Mouse (Mus musculus) brain, adult 2 months (tissue): ENCODE data around the gene Grm1.

Experiments used
- DNase-seq: peaks from one replicate; pipeline ENCODE4 v3.0.0; 2011; ENCODE audit warnings: low read depth, low spot score

Grm1 gene

DNA sequence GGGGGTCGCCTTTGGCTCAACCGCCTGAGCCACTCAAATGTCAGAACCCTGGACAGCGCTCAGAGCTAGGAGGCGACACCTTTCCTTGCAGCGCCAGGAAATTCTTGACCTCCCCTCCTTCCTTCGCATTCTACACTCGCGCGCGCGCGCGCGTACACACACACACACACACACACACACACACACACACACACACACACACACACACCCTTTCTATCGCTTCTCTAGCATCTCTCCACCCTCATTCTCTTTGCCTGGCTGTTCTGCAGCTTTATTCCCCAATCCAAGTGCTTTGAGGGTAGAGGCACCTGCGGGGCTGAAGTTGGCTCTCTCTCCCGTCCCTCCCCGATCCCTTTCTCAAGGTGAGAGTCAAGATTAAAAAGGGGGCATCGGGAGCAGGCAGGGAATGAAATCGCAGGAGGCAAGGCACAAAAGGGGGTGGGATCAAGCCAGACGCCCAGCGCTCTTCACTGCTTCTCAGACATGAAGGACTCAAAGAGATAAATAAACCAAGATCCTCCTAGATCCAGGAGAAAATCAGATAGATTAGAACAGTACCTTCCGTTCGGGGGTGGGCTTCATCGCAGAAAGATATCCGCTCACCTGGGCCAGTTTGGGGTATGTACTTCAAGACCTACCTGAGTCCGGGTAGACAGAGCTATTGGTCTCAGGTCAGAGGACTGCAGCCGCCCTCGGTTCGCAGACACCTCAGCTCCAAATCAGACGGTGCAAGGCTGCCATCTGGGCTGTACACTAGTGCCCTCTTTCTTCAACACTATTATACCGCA lies at the start of gene Grm1:
Grm1 (minus strand) TSS at position 746 of the 788 bp plus-strand sequence.
- peak; percentile 96 for DNase-seq

DNA sequence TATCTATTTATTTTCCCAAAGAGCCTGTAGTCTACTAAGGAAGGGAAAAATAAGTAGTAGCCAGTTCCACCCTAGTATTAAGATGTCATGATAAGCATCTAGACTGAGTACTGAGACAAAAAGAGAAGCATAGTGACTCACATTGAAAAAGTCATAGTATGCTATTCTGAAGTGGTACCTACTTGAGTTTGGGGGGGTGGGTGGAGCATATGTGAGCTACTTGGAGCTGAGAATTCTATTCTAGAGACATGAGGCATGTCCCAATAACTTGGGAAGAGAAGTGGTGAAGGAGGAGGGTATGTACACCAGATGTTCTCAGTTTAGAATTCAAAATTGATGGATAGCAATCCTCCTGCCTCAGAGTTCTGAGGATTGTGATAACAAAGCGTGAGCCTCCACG lies 39.6 kb upstream of the Grm1 start:
- peak; percentile 65 for DNase-seq

DNA sequence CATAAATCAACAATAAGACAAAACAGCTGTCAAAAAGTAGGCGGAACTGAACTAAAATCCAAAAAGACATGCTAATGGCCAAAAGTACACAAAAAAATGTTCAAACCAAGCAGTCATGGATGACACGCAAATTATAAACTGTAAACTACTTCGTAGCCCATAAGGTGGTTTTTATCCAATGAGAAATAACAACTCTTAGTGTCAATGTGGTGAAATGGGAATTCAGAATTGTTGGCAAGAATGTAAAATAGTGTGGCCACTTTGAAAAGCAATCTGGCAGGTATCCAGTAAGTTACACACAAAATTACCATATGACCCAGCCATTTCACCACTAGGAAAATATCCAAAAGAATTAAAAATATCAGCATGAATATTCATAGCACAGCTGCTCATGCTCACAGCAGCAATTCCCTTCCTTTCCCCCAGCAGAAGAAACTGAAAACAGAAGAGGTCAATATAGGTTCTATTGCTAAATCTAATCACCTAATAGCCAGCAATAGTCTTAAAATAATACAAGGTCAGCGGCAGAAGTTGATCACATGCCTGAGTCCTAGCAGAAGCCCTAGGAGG lies 16.4 kb upstream of the Grm1 start:
- DNase-seq = no peak

GRCm38 (mm10) chr10:11086348-11086747 lies 4.2 kb upstream of the Grm1 start:
- no peak for DNase-seq

DNA sequence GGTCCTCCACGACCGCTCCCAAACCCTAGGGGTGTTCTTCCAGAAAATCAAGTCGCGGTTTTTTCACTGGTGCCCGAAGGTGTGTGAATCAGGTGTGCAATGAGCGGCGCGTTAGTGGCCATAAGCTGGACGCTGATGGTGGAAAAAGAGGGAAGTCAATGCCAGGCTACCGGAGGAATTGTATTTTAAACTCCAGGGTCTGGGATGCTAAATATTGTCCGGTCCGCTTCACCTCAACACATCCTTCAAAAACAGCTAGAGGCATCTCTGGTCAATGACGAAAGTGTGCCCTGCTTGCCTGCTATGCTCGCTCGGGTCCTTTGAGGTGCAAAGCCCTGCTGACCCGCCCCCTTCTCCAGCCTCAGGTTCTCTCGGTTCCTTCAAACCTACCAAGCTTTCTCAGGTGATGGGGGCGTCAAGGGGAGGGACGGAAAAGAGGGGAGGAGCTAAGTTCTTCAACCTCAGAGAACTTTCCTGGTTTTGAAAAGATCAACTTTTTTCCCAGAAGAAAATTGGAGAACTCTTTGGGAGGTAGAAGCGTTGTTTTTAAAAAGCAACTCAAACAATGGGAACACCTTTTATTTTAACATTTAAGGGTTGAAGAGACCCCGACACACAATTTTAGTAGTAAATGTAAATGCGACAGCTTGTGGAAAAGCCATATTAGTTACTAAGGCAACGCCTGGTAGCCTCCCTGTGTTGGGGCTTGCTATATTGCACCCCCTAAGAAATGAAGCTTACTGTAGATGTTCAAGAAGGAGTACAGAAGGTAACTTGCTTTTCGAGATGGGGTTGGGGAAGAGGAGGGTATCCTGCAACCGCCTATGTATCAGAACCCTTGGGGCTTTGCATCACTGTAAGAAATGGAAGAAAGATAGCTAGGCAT lies 1.2 kb downstream of the Grm1 start:
- DNase-seq = peak; percentile 68

DNA sequence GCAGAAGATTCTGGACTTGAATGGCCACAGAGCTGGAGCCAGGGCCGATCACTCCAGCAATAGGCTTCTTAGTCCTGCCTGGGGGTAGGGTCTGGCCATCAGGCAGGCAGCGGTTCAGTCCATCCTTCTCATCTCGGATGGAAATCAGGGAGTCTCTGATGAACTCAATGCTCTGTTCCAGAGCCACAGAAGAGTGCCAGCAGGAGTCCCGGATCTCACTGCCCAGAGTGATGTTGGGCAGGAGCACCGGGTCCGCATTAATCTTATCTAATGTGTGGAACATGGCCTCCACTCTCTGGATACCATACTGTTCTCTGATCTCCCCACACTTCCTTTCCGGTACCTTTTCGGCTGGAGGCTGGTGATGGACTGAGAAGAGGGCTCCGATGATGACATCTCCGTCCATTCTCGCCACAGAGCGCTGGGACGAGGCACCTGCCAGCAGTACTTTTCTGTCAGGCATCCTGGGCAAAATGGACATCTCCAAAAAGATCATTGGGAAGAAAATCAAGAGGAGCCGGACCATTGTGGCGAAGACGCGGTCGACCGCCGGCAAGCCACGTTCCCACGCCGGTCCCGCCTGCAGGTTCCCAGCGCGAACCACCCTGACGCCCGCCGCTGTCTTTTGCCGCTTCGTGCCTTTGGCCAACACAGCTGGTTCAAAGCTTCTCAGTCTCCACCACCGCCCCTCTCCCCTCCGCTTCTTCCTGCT lies 2.0 kb downstream of the Grm1 start:
- peak; percentile 63 for DNase-seq

DNA sequence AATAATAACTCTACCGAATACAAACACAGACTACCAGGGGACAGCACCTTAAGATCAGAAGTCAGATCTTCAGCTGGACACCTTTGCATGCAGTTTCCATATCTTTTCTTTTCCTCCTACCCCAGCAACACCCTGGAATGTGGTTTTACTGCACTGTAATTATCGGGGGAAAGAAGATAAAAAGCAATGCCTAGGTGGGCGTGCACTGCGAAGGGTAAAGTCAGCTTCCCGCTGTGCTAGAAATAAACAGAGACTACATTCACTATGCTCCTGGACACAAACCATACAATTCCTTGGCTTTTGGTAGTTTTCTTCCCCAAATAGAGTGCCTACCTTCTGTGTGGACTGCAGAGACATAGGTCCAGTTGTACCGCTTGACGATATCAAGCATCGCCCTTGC lies 2.6 kb downstream of the Grm1 start:
- DNase-seq = peak; percentile 43

DNA sequence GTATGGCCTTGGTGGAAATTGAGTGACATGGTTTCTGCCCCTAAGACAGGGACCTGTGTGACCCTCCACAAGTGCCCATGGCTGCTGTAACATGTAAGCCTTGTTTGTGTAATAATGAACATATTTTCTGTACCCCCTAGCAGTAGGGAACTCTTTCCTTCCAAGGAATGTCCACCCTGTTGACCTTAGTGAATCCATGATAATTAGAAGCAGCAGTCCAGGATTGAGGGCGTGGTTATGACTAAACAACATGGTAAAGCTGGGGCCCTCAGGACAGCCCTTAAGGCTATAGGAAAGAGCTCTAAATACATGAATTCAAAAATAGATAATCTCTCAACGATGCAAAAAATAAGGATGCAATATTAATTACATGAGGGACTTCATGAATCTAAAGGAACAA lies 17.0 kb downstream of the Grm1 start:
- no peak for DNase-seq

DNA sequence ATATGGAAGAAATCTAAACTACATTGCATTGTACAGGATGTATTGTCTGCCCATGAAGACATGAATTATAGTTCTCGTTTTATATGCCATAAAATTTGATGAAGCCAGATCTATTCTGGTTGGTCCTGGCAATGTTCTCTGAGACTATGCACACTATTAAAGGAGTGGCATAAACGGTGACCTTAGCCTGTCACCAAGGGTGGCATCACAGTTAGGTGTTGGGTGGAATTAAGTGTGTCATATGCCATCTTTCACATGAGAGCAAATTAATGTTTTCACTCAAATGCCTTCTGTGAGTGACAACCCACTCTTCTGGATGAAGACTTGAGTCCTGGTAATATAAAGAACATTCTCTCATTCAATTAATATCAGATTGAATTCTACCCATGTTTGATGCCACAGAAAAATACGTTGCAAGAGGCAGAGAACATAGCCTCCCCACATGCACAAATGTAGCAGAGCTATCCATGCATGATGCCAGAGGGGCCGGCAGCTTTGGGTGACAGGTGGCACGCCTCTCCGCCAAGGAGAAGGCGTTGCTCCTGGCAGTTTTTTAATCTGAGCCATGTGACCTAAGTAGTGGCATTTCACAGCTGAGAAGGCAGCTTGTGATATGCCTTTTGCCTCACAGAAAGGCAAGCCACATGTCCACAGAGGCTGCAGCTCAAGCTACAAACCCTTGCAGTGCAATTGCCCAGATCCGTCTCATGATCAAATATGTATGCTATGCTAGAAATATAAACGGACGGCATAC lies 20.7 kb downstream of the Grm1 start:
- DNase-seq = peak; percentile 97

DNA sequence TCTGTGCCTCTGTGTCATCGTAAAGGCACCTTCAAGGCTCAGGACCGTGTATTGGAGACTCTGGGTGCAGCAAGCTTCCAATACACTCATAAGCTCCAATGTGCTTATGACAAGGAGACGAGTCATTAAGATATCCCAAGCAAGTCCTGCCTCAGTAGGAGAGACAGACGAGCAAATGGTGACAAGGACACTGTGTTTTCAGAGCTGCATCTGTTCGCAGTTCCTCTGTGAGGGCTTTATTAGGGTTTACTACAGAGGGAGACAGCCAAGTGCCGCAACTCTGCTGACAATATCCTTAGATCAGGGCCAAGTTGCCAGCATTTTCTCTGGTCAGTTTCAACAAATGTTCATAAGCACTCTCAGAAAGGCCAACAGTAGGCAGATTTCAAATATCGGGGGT lies 32.8 kb downstream of the Grm1 start:
- peak; percentile 86 for DNase-seq

- peak; percentile 87 for DNase-seq
Observed at GRCm38 (mm10) chr10:11045421-11045820, 36.7 kb downstream of the Grm1 start.

DNA sequence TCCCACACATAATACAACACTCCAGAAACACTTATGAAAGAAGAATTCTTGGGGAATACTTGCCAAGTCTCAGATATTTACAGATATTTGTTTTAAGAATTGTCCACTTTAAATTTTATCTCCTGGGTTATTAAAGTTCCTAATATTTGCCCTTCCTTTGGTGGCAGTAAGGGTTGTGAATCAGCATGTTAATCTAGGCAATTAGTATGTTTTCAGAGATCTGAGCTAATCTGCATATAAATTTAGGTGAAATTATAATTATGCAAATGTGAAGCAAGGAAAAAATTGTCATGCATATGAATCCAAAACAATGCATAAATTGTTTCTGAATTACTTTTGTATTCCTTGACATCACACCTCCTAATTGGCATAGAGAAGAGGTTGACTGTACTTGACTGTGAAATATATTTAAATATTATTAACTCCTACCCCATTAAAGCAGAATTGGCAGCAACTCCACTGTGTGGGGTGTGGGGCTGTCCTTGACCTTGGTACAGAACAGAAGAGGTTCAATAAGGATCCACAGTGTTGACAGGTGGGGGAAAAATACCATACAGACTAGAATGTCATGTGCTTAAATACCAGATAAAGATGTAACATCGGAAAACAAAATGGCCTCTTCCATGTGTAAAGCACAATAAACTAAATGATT lies 37.6 kb downstream of the Grm1 start:
- no peak for DNase-seq

DNA sequence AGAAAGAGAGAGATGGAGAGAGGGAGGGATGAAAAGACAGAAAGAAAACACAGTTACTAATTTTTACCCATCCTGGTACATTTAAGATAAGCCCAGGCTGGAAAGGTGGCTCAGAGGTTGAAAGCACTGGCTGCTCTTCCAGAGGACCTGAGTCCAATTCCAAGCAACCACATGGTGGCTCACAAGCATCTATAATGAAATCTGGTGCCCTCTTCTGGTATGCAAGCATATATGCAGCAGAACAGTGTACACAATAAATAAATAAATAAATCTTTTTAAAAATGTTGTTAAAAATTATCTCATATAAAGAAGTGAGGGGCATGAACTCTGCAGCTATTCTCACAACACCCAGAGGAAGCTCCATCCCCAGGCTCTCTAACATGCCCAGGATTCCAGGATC lies 42.8 kb downstream of the Grm1 start:
- no peak for DNase-seq

GRCm38 (mm10) chr10:11032221-11032620 lies 49.9 kb downstream of the Grm1 start:
- DNase-seq = no peak

- DNase-seq = no peak
Observed at GRCm38 (mm10) chr10:11025764-11026518, 56.2 kb downstream of the Grm1 start.

DNA sequence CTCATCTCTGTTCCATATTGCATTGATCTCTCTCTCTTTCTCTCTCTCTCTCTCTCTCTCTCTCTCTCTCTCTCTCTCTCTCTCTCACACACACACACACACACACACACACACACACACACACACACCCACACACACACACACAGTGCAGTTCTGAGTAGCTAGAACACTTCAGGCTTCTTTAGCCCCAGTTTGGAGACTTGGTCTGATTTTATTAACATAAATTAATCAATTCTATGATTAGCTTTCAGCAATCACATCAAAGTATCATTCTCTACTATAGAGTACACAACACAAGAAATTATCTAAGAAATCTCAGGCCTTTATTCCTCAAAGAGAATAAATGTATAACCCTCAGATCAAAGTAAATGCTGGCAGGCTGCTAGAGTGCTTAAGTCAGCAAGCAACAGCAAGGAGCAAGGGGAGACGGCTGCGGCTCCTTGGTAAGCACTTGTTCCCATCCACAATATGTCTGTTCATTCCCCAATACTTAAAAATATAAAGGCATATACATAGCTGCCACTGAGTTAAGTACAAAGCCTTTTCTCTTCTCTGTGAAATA lies 63.1 kb downstream of the Grm1 start:
- DNase-seq = no peak

GRCm38 (mm10) chr10:11013653-11014052 lies 68.5 kb downstream of the Grm1 start:
- peak; percentile 64 for DNase-seq

- DNase-seq = peak; percentile 24
Observed at GRCm38 (mm10) chr10:10996766-10997165, 85.4 kb downstream of the Grm1 start.

GRCm38 (mm10) chr10:10991708-10992107 lies 90.4 kb downstream of the Grm1 start:
- DNase-seq = no peak
